Mouse (Mus musculus) common myeloid progenitor, adult 5-6 weeks (primary cell): Measurements from ENCODE around the gene Pml. TPM values are rescaled to one million over a fixed set of nuclear protein-coding genes. Genes with fewer than 3 reads are reported as not detected.
A peak's percentile ranks its signal among the peaks of the same experiment; 100 is the strongest.
"Not testable (repeated sequence)": the region's sequence is repeated elsewhere in the genome, so short reads cannot be mapped to it uniquely, and the experiment has no call there.

Experiments used
- ATAC-seq: replicated peaks from 2 replicates; pipeline ENCODE4 v1.8.0; 2016; ENCODE audit warnings: low read depth, mild to moderate bottlenecking, moderate TSS enrichment, inconsistent platforms; ENCODE audit not compliant: poor library complexity, severe bottlenecking
- total RNA-seq: library from RNA; stranded (forward); fragments of 200-1000, 187-1606 nt; gene quantifications from 2 replicates; pipeline ENCODE4 v1.2.3, GENCODE M21; 2017

Pml gene
- total RNA-seq, 1 experiment from 2014 or later, result 33.8 TPM

DNA sequence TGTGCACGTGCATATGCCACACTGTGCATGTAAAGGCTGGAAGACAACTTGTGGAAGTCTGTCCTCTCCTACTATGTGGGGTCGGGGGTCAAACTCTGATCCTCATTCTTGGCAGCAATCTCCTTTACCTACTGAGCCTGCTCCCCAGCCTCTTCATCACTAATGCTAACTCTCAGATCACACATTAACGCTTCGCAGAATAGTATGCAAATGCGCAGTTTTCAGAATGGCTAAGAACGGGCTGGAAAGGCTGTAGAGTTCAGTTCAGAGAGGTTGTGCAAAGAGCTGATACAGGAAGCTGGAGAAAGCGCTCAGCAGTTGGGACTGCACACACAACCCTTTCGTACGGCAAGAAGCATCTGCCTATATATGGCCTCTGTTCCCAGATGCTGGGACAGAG, 23.3 kb upstream of the Pml start:
- no peak for ATAC-seq

GRCm38 (mm10) chr9:58272068-58272541, 22.5 kb upstream of the Pml start:
- no peak for ATAC-seq

DNA sequence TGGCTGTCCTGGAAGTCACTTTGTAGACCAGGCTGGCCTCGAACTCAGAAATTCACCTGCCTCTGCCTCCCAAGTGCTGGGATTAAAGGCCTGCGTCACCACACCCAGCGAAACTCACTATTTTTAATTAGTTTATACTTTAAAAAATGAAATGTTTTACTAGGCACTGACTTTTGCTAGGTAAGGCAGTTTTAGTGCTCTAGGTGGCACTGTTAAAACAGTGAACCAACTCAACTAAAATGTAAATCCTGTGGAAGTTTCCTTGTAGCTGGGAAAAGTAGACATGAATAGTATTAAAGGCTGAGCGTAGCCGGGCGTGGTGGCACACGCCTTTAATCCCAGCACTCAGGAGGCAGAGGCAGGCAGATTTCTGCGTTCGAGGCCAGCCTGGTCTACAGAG, 22.0 kb upstream of the Pml start:
- ATAC-seq, result not testable (repeated sequence)

- no peak for ATAC-seq
Observed at GRCm38 (mm10) chr9:58271109-58271508, 21.5 kb upstream of the Pml start.

GRCm38 (mm10) chr9:58270081-58270480, 20.5 kb upstream of the Pml start:
- ATAC-seq, result no peak

- peak; percentile 62 for ATAC-seq
Observed at GRCm38 (mm10) chr9:58268384-58269313, 19.1 kb upstream of the Pml start.

- no peak for ATAC-seq
Observed at GRCm38 (mm10) chr9:58267046-58267445, 17.5 kb upstream of the Pml start.

GRCm38 (mm10) chr9:58266571-58267011, 17.0 kb upstream of the Pml start:
- peak; percentile 74 for ATAC-seq

GRCm38 (mm10) chr9:58265368-58265767, 15.8 kb upstream of the Pml start:
- ATAC-seq, result no peak

GRCm38 (mm10) chr9:58262507-58262906, 12.9 kb upstream of the Pml start:
- ATAC-seq, result no peak

DNA sequence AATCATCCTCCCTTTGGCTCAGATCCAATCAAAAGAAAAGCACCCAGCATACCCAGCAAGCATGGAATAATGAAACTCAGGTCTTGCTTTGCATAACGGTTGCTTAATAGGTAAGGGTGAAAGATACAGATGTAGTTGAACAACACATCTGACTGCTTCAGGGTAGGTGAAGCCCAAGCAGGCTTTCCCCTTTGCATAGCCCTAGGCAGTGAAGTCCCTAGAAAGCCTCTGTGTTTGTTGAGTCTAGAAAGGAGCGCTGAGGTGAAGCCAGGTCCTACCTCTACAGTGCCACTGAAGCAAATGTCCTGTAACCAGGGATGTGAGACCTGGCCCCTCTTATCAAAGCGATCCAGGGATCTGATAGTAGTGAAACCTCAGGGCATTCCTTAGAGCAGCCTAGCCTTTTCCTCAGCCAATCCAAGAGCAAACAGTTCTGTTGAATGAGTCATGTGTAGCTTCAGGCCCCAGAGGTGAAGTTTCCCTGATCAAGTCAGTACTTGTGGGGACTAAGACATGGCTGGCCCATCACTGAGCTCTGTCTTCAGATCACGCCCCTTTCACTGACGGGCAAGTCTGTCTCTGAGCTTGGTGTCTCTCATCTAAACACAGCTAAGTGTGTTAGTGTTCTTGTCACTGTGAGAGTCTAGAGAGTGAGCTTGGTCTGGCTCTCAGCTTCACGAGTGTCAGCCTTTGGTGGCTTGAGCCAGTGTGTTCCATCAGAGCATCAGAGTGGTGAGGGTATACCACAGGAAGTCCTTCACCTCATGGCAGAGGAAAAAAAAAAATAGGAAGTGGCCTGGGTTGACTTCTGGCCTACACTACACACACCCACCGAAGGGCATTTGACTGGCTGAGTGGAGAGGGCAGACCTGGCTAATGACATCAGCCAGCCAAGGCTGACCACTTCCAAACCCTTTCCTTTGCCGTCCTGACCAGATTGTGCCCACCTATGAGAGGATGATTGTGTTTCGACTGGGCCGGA, 6.4 kb upstream of the Pml start:
- ATAC-seq, result peak; percentile 59

DNA sequence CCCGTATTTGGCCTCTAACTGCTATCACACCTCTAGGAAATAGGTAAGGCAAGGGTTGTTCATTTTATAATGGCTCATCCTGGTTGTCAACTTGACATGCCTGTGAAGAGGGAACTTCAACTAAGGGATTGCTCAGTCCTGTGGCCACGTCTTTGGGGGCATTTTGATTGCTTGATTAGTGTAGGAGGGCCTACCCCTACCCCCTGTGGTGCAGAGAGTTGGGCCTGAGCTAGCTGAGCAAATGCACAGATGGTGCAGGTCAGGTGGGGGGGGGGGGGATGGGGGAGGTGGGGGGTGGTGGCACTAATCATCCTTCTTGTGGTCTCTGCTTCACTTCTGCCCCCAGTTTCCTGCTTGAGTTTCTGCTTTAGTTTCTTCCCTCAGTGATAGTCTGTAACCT, 5.5 kb upstream of the Pml start:
- no peak for ATAC-seq

DNA sequence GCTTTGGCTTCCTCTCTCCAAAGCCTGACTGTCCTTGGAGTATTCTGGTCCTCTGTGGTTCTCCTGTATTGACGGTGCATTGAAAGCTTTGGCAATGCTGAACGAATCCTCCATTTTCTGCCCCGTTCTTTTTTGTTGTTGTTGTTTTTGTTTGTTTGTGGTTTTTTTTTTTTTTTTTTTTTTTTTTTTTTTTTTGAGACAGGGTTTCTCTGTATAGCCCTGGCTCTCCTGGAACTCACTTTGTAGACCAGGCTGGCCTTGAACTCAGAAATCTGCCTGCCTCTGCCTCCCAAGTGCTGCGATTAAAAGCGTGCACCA, 4.2 kb upstream of the Pml start:
- not testable (repeated sequence) for ATAC-seq

DNA sequence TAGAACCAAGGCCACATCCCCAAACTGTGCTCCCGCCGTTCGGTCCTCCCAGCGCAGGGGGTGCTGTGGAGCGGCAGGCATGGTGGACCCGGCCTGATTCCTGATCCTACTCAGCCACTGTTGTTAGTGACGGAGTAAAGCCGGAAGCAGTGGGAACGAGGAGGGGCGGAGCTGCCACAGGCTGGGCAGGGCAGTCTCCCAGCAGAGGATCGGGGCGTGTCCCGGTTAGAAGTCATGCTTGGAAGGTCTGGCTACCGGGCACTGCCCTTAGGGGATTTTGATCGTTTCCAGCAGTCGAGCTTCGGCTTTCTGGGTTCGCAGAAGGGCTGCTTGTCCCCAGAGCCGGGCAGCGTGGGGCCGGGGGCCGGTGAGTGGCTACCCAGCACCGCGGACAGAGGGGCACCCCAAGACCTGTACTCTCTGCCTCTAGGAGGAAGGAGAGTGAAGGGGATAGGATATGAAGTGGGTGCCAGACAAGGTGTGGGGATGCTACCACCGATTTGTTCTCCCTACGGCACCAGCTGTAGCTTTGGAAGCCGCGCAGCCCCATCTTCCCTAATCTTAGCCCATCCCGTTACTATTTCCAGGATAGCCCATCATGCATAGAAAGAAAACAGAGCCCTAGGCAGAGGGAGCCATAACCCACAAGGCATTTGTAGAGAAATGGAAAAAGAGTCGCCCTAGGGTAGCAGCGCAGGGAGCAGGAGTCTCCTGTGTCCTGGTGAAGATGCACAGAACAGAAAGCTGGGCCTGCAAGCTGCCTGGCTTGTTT, 3.6 kb upstream of the Pml start, which contains the start of gene Stoml1:
Gene Stoml1, plus strand, starts transcription at position 132 of the 772 bp plus-strand sequence.
- peak; percentile 95 for ATAC-seq

GRCm38 (mm10) chr9:58250730-58251129, 1.1 kb upstream of the Pml start:
- not testable (repeated sequence) for ATAC-seq

- no peak for ATAC-seq
Observed at GRCm38 (mm10) chr9:58250322-58250721, 736 bp upstream of the Pml start.

- ATAC-seq, result no peak
Observed at GRCm38 (mm10) chr9:58248746-58249413, 706 bp downstream of the Pml start.

DNA sequence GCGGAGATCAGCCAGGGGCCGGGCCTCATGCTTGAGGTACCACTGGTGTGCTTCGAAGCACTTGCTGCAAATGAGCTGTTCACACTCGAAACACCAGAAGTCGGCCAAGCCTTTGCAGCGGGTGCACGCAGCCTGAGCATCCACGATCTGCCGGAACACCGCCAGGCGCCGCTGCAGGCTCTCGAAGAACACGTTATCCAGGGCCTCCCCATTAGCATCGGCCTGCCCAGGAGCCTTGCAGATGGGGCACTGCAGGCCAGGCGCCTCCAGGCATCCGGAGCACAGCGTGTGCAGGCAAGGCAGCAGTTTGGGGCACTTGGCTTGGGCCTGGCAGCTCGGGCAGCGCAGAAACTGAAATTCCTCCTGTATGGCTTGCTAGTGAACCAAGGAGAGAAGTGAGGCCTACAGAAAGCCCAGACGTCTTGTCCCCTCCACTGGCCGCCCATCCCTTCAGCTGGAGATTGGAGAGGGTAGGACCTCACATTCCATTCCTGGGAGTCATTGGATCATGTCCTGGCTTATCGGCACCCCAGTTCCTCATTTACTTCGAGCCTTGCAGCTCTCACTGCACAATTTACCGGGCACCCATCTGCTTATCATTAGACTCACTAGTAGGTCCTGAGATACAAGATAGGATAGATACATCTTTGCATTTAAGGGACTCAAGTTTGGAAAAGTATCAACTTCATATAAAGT, 2.4 kb downstream of the Pml start:
- ATAC-seq, result peak; percentile 73
